Mouse (Mus musculus) heart, postnatal 0 days (tissue): ENCODE results near the gene D6Wsu163e.

ENCODE experiments used
- CTCF ChIP-seq: IDR thresholded peaks from 2 replicates; pipeline ENCODE4 v1.5.1; 2016; ENCODE audit warnings: antibody characterized with exemption, control low read depth, low read depth
- EP300 ChIP-seq: IDR thresholded peaks from 2 replicates; pipeline ENCODE4 v1.6.1; 2016; ENCODE audit warnings: antibody characterized with exemption, low read depth

GRCm38 (mm10) chr6:126938047-126938446 lies 1.7 kb upstream of the D6Wsu163e start:
- no peak for TF ChIP-seq CTCF
- TF ChIP-seq EP300, result no peak
